Mouse (Mus musculus) testis, adult 2 months (tissue): ENCODE results near the gene Wdr62.

Experiments used
- CTCF ChIP-seq: fragments of 200-500 bp; IDR thresholded peaks from 2 replicates; pipeline ENCODE4 v1.5.1; 2012; ENCODE audit warnings: low read depth, mild to moderate bottlenecking, inconsistent platforms, low read length, moderate library complexity; ENCODE audit not compliant: control insufficient read depth, insufficient read depth, insufficient replicate concordance
- POLR2A ChIP-seq: fragments of 200-500 bp; IDR thresholded peaks from 2 replicates; pipeline ENCODE4 v1.6.1; 2012; ENCODE audit warnings: low read depth, mild to moderate bottlenecking, inconsistent platforms, low read length, moderate library complexity; ENCODE audit not compliant: control insufficient read depth

DNA sequence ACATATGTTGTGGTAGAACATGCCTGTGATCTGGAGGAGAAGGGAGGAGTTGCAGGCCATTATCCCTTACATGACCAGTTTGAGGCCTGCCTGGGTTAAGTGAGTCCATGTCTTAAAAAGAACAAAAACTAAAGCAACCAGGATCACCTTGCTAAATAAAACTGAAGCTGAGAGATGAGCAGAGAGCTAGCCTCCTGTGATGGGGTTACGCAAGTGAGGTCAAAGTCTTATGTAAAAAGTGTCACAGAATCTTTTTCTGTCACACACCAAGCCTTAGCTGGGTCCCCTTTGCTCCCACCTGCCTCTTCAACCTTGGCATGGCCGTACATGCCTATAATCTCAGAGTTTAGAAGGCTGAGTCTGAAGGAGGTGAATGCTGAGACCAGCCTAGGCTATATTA is 40.7 kb upstream of the Wdr62 start:
- TF ChIP-seq CTCF (no peak), POLR2A (no peak)
